Mouse (Mus musculus) c-Kit-positive CD71-negative TER-119-negative erythroid progenitor cells, embryonic 14.5 days (primary cell): ENCODE results near the gene Pmp22.
A peak's percentile ranks its signal among the peaks of the same experiment; 100 is the strongest.

Experiments
- DNase-seq: peaks from one replicate; pipeline ENCODE4 v3.0.0-alpha.2; 2013; ENCODE audit warnings: low read depth

Pmp22 gene

DNA sequence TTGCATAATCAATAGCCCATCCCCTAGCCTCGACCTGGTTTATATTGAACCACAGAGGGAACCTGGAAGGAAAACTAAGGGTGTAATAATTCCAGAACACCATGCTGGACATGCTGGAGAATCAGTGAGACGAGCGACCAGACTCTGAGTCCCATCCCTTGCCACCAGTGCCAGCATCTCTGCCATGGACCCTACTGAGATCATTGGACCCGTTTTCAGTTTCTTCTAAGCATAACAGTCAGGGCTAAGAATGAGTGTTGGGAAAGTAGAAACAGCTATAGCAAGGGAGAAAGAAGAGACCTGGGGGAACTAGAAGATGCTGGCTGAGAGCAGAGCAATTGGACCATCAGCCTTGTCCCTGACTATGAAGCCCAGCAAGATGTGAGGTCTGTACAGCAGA is 1.3 kb upstream of the Pmp22 start:
- no peak for DNase-seq

DNA sequence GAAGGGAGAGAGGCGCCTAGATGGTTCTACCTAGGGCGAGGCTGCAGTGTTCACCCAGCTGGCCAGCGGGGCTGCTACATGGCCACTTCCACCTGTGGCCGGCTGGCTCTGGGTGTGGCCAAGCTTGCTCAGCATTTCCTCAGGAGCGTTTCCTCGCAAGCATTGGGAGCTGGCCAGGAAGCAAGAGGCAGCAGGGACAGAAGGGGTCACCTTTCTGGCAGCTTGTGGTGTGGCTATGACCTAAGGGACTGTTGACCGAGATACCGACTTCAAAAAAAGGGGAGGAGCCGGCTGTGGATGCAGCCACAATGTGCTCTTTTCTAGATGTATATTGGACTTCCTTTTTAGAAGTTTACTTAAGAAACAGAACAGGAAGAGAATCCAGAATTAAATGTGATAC is 593 bp downstream of the Pmp22 start:
- DNase-seq = no peak

DNA sequence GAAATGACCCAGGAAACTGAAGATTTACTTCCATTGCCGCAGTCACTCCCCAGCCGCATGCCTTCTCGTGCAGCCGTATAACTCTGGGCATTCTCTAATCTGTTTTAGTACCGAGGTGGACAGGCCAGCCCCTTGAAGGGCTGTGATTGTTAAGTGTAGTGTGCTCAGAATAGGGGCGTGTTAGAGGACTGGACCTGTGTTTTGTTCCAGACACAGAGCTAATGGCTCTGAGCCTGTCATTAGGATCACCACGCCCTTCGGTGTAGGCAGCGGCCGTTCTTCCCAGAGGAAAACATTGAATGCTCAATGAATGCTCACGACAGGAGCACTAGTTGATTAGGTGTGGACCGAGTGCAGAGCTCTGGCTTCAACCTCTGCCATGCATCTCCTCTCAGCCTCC is 1.1 kb downstream of the Pmp22 start:
- no peak for DNase-seq

DNA sequence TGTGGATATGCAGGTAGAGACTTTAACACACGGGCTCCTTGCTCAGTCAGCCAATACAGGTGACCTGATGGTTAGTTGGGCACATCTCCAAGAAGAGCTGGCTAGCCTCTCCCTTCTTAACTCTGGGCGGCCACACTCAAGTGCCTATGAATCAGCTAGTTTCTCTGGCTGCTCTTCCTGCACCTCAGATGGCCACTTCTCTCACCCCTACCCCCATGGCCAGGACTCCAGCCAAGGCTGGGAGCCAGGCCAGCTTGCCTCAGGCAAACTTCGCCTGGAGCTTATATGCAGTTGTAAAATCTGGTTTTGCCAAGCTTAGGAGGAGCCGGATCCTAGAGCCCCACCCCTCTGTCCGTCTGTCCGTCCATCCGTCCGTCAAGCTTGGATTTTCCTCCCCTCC is 1.7 kb downstream of the Pmp22 start:
- no peak for DNase-seq

DNA sequence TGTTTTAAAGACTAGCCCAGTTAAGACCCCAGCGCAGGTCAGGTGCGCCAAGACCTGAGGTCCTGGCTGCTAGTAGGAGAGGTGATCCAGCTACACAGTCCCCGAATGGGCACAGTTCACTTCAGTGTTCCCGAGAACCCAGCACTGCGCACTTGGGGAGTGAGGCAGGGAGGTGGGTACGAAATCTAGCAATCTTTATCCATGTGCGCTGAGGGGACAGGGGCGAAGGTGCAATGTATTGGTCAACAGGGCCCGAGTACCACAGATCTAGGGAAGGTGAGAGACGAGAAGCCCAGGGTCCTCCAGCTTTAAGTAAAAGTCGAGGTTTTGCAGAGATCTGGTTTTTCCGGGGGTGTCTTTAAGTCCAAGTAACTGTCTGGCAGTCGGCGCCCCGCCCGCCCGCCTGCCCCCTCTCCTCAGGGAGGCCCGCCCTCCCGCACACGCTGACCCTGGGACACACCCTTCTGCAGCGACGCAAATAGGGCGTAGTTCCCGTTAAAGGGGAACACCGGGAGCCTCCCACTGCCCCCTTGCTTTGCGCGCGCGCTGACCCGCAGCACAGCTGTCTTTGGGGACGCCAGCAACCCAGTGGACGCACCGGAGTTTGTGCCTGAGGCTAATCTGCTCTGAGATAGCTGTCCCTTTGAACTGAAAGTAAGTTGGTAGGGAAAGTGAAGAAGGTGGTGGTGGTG is 2.4 kb downstream of the Pmp22 start:
- DNase-seq = no peak

DNA sequence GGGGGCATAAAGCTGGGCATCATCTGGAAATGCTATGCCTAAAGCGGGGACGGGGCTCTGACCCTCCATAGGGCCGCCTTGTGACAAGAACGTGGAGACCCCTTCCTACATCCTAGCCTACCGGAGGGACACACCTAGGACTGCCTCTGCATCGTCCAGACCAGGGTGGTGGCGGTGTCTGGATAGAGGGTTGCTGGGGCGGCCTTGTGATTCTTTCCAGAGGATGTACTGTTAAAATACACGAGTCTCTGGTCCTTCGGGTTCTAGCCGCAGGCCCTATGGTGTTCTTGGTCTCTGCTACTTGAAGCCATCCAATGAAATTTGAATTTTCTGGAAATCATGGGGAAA is 2.9 kb downstream of the Pmp22 start:
- no peak for DNase-seq

DNA sequence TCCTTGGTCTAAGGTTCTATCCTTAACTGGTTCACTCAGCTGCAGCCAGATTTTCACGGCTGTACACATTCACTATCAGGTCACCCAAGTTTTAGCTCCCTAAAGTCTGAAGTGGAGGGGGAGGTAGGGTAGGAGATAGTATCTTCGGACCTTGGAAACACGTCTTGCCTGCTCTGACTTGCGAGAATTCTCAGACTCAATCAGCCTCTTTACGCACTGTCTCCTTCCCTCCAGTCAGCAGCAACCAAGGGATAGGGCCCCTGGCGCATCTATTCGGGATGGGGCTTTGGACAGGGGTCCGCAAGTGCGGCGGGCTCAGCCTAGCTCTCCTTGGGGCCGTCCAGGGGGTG is 3.3 kb downstream of the Pmp22 start:
- no peak for DNase-seq

DNA sequence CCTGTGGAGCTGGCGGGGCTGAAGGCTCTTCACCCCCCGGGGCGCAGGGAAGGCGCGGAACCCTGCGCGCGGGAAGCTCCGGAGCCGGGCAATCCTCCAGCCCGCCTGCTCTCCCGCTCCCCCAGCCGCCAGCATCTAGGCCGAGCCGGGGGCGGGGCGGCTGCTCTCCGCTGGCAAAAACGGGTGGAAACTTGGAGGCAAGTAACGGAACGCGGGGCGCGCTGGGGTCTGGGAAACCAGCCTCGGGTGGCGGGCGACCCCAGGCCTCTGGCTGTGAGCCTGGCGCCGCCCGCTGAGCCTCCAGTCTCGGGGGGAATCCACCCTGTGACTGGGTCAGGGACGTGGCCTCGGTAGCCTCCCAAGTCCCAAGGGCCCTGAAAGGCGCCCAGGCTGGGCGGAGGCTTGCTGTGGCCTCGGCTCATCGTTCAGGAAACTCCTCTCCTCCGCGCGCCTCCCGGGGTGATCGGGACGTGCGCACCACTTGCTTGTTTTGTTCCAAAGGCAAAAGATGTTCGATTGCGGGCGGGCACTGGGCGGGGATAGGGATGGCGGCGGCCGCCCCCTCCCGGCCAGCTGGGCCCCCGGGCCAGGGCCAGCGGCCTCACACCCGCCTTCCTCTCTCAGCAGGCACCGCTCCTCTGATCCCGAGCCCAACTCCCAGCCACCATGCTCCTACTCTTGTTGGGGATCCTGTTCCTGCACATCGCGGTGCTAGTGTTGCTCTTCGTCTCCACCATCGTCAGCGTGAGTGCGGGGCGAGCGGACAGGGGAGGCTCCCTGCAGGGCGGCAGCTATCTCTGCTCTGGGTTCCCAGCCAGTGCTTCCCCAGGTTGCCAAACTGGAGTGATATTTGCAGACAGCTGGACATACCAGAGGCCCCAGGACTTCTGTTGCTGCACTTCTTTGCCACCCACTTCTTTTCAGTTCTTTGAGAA is 4.0 kb downstream of the Pmp22 start:
- no peak for DNase-seq

DNA sequence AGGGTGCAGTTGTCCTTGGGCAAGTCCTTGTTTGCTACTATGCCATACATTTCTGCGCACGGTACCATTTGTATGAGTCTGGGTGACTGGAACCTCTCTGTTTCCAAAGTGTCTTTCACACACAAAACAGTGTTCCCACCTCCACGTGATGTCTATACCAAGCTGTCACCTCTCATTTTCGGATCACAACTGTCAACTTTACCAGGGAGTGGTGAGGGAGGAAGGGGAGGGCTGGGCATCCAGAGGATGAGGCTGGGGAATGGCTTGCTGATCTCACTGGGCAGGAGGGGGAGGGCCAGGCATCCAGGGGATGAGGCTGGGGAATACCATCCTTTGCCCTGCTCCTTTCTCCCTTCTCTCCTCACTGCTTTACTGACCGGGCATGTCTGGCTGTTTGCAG is 5.2 kb downstream of the Pmp22 start:
- no peak for DNase-seq

DNA sequence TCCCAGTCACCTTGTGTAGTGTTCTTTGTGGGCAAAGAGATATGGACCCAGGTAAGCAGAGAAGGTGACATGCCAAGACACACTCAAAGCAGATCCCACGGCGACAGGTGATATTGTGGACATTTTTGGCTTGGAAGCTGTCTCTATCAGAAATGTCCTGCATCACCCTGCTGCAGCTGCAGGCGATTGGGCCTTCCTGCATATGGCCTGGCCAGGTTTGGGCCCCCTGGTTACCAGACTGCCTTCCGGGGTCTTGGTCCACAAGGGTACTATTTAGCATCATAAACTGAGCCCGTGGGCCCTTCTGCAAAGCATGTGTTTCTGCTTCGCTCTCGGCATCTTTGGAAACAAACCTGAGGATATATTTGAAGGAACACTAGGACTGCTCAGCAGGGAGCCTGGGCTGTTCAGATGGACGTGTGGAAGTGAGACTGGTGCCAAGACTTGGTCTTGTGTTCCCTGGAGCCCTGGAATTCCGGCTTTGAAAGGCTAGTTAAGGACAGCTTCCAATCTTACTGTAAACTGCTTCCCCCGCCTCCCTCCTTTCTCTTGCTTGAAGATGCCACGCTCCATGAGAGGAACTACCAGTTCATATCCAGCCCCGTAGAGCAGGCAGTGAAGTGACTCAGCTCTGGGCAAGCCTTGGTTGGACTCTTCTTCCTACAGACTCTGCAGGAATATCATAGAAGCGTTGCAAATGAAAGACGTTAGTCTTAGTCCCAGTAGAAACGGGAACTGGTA is 6.1 kb downstream of the Pmp22 start:
- DNase-seq = no peak

DNA sequence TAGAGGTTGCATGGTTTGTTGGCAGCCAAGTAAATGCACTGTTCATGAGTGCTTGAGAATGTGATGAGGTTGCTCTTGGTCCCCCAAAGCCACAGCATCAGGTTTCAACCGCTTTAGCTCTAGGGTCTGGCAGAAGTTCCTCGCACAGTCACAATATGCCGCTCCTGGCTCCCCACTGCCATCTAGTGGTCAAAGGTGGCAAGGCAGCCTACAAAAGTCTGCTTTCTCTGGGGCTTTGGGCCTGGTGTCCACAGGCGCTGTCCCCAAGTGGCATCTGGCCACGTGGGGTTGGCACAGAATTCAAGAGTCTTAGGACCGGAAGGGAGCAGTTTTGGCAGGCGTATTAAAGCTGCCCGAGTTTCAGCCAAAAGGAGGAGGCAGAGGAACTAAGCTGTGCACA is 6.8 kb downstream of the Pmp22 start:
- DNase-seq = peak; percentile 57

DNA sequence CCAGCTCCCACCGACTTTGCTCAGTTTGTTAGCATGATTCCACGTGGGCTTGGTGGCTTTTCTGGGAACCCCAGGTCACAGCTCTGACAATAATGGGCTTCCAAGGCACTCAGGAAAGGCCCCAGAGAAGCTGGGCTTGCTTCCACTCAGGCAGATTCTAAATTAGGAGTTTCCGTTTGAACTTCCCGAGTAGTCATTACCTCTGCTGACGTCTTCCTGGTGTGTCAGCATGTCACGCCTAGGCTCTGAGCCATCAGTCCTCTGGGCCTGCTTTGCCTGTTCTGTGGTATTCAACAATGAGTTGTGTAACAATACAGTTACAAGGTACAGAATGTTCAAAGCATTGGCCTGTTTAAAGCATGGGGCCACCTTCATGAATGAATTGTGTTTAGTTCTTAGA is 7.4 kb downstream of the Pmp22 start:
- DNase-seq = no peak

DNA sequence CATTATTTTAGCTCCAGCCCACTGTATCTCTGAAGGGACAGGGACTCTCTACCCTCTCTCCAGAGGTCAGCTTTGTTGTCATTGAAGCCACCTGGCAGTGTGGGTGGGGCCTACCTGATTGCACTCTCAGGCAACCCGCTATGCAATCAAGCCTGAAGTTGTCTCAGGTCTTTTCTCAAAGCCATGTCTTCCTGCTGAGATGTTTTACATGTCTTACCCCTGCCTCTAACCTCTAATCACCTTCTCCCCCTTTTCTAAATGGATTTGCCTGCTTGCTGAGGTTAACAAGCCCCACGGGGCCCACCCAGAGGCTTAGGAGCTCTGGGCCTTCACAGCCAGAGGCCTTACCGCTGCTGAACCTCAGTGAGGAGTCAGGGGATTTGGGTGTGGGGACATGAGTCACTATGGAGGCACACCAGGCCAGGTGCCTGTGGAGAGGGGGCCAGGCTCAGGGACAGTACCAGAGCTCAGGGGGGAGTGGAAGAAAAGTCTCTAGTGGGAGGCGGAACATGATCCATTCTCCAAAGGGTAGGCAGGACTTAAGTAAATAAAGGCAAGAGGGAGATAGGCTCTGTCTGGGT is 8.1 kb downstream of the Pmp22 start:
- DNase-seq = no peak

DNA sequence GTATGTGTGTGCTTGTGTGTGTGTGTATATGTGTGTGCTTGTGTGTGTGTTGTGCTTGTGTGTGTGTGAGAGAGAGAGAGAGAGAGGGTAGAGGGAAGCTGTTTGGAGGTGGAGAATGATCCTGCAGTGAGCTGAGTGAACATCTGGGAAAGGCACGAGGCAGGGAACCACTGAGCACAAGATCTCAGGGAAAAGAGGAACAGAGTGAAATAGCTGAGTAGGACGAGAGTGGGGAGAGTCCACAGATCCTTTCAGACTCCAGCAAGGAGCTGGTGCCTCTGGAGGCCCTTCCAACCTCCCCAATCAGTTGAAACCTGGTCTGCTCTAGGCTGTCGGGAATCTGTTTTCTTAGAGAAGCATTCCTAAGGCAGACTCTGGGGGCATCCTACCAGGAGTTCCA is 10.0 kb downstream of the Pmp22 start:
- DNase-seq = no peak

DNA sequence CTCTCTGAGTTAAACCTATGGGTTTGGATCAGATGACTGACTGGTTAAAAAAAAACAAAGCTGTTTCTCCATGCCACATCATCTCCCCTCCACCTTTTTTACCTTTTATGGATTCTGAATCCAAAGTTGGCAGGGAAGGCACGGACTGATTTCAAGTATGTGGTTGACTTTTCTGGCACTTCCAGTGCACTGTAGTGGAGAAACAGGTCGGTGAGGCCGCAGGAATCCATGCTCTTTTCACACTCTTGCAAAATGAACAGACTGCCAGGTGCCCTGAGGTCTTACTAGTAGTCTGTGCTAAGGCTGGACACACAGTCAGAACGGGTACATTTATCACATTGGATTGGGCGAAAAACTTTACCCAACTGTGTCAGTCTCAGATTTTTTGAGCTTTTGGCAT is 13.5 kb downstream of the Pmp22 start:
- no peak for DNase-seq

DNA sequence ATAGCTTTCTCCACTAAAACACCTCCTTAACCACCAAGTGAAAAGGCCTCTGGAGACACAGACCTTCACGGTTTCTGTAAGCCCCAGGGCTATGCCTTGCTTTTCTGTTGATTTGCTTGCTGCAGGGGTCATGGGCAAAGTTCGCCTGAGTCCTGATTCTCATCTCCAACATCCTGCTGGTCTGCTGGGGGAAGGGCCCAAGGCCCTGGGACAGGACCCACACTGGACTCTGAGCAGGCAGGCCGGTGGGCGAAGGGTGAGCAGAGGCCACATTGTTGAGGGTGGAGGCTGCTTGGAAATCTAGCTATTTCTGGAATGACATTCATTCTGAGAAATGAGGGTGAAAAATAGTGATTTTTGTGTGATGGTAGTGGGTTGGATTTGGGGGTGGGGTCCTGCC is 14.0 kb downstream of the Pmp22 start:
- no peak for DNase-seq

DNA sequence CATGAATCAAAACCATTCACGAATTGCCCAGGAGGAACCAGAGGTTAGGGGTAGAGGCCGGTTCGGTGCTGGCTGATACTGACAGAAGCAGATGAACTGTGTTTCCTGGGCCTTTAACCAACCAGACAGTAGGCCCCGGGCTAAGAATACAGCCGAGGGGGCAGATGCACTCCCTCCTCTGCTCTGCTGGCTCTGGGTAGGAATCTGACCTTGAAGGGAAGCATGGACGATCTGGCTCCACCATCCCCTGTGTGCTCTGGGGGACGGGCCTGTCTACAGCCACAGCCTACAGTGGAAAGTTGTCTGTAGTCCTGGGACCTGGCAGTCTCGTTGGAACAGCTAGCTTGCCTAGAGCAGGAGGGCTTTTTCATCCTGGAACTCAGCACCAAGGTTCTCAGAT is 14.7 kb downstream of the Pmp22 start:
- DNase-seq = no peak

DNA sequence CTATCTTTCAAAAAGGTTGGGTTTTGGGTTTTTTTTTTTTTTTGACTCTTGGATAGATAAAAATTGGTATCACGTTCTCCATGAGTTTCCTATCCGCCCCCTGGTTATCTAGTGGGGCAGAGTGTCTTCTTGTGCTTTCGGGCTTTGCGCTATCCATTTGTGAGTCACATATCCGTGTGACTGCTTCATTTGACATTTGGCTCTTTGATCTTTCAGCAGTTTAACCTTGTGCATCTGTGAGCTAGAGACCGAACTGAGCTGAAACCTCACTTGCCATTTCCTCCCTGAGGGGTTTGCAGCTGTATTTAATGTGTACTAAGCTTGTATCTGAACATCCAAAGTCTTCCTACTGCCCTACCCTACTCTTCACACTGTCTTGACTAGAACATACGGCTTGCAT is 17.8 kb downstream of the Pmp22 start:
- DNase-seq = no peak

DNA sequence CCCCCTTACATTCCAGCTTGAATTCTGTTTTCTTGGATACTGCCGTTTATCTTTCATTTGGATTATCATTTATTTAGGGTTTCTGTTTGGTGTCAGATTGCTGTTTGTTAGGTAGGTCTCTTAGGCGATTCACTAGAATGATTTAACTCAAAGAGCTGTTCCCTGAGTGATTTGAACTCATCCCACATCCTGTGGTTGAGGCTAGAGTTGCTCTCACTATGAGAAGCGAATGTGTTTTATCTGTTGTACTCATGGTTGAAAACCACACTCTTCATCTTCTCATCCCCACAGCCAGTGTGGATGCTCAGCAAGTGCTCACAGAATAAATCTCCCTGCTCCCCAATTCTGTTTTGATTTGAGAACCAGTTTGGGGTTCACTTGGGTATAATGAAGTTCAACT is 19.5 kb downstream of the Pmp22 start:
- DNase-seq = no peak

DNA sequence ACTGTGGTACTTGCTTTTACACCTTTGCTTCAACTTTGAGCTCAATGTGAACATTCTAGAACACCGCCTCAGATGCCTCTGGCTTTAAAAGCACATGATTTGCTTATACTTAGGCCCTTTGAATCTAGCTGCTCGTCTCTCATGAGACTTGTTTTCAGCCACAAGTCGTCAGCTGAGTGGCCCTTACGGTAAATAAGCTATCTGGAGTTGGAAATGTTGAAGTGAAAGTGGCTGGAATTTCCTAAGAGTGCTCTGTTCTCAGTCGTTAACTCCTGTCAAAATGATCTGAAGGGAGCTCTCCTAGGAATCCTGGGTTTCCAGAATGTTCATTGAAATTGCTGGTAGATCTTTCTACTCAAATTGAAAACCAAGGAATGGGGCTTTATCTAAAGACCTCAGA is 23.1 kb downstream of the Pmp22 start:
- no peak for DNase-seq

DNA sequence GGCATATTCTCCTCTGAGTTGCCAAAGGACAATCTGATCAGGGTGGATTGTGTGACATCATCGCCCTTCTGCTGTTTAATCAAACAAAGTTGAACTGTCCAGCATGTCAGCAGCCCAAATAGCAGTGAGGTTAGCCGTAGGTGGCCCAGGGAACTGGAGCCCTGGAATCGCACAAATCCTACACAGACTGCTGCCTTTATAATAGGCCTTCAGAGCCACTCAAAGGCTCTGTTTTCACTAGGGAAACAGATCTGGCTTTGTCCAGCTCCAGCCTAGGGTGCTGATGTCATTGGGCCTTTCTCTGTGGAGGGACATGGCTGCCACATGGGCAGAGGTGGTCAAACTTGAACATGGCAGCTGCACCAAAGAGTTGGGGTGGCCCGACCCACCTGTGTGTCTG is 28.3 kb downstream of the Pmp22 start:
- no peak for DNase-seq

DNA sequence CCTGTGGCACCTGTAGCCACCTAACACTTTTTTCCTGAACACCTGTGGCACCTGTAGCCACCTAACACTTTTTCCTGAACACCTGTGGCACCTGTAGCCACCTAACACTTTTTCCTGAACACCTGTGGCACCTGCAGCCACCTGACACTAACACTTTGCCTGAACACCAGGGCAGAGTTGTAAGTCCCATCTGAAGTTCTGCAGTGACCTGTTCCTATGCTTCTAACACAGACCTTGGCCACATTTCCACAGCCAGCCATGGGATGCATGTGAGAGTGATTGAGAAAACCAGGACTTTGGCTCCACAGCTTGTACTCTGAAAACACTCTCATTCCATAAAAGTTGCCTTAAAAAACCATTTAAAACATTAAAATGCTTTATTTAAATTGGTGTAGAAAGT is 32.1 kb downstream of the Pmp22 start:
- DNase-seq = no peak

DNA sequence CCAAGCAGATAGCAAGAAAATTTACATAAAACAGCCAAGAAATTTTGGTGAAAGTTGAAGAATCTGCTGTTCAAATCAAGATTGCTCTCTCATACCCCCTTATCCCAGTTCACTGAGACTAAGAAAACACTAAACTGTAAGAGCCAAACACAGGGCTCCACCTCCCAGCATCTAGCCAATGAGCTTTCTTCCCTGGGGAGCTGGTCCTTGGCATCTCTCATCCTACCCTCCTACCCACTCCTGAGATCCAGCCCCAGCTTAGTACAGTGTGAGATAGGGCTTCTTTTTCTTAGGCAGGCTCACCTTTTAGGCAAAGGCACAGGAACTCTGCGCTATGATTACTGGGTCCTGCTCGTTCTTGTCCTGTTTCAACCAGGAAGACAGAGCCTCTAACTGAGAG is 34.0 kb downstream of the Pmp22 start:
- DNase-seq = no peak
